Mouse (Mus musculus): Measurements from ENCODE around the gene Irf2bpl.

The Irf2bpl gene

GRCm38 (mm10) chr12:86859924-86860790, 24.4 kb downstream of the Irf2bpl start:
- DNase-seq (ENCODE audit: low spot score), result no peak

GRCm38 (mm10) chr12:86858983-86859872, 25.4 kb downstream of the Irf2bpl start:
- DNase-seq (ENCODE audit: low spot score), result no peak

- DNase-seq (ENCODE audit: low spot score), result no peak
These were observed 26.1 kb downstream of the Irf2bpl start for GRCm38 (mm10) chr12:86858498-86858897.

GRCm38 (mm10) chr12:86857290-86857689, 27.3 kb downstream of the Irf2bpl start:
- DNase-seq (ENCODE audit: low spot score), result no peak

GRCm38 (mm10) chr12:86855670-86856069, 28.9 kb downstream of the Irf2bpl start:
- DNase-seq (ENCODE audit: low spot score), result peak; percentile 33

GRCm38 (mm10) chr12:86853516-86853915, 31.1 kb downstream of the Irf2bpl start:
- no peak for DNase-seq (ENCODE audit: low spot score)

- no peak for DNase-seq (ENCODE audit: low spot score)
These were observed 33.3 kb downstream of the Irf2bpl start for GRCm38 (mm10) chr12:86851313-86851712.

GRCm38 (mm10) chr12:86850746-86851145, 33.9 kb downstream of the Irf2bpl start:
- no peak for DNase-seq (ENCODE audit: low spot score)

GRCm38 (mm10) chr12:86849945-86850626, 34.5 kb downstream of the Irf2bpl start:
- no peak for DNase-seq (ENCODE audit: low spot score)

- no peak for DNase-seq (ENCODE audit: low spot score)
These were observed 41.6 kb downstream of the Irf2bpl start for GRCm38 (mm10) chr12:86842866-86843459.

GRCm38 (mm10) chr12:86840526-86840925, 44.1 kb downstream of the Irf2bpl start:
- DNase-seq (ENCODE audit: low spot score), result no peak

GRCm38 (mm10) chr12:86838181-86838580, 46.4 kb downstream of the Irf2bpl start:
- DNase-seq (ENCODE audit: low spot score), result no peak

- DNase-seq (ENCODE audit: low spot score), result peak; percentile 90
These were observed 48.1 kb downstream of the Irf2bpl start for GRCm38 (mm10) chr12:86836431-86837047.

- DNase-seq (ENCODE audit: low spot score), result no peak
These were observed 48.7 kb downstream of the Irf2bpl start for GRCm38 (mm10) chr12:86835899-86836298.

GRCm38 (mm10) chr12:86834416-86834772, 50.2 kb downstream of the Irf2bpl start:
- DNase-seq (ENCODE audit: low spot score), result no peak

GRCm38 (mm10) chr12:86833711-86834415, 50.7 kb downstream of the Irf2bpl start:
- peak; percentile 62 for DNase-seq (ENCODE audit: low spot score)

- no peak for DNase-seq (ENCODE audit: low spot score)
These were observed 51.9 kb downstream of the Irf2bpl start for GRCm38 (mm10) chr12:86832551-86833182.

GRCm38 (mm10) chr12:86831591-86832550, 52.7 kb downstream of the Irf2bpl start:
- peak; percentile 54 for DNase-seq (ENCODE audit: low spot score)
